Mouse (Mus musculus): ENCODE measurements around the gene Vcl. TPM values are rescaled to one million over a fixed set of nuclear protein-coding genes. Genes with fewer than 3 reads are reported as not detected.

The Vcl gene
- polyA plus RNA-seq, 1 experiment from 2014 or later = 43.8 TPM

DNA sequence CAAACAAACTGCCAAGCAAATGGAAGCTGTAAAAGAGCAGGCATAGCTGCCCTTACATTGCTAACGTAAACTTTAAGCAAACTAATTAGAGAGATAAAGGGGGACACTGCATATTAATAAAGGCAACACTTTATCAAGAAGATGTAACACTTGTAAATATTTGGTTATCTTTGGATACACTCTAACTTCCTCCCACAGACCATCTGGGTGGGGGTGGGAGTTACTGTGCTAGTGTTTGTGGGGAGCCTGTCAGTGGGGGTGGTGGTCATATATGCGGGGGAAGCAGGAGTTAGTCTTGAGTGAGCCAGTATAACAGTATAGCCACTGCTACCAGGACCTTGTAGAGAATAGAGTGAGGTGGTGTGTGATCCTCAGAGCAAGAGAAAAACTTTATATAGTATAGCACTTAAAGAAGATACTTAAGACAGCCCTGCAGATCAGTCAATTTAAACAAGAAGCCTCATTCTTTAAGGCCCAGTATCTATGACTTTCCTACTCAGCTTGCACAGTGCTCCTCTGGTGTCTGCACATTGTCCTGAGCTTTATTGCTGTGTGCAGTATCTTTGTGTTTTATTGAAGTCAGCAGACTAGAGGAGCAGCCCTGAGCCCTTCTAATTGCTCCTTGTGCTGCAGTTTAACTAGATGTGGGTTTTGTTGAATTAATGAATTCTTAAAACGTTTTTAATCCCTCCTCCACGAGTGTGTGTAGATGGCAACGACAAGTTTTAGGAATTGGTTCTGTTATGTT lies 133.7 kb downstream of the Vcl start:
- Histone ChIP-seq H3K27me3 (ENCODE audit: control insufficient read depth, insufficient read depth, low read length) (no peaks in the 10 kb centered on the region), H3K36me3 (replicated peaks; ENCODE audit: control insufficient read depth, insufficient read depth, low read depth, low read length) (no peaks in the 10 kb centered on the region), H3K4me3 (ENCODE audit: low read depth, low read length) (no peak overlapping the region), H3K9me3 (replicated peaks; ENCODE audit: control insufficient read depth, low read length) (no peaks in the 10 kb centered on the region), H3K27ac (replicated peaks; ENCODE audit: low read depth, low read length) (no peak overlapping the region), H3K4me2 (ENCODE audit: low read depth, low read length) (no peak overlapping the region), H3K4me1 (ENCODE audit: control insufficient read depth, insufficient read depth, low read length) (no peaks in the 10 kb centered on the region), H3K9ac (replicated peaks; ENCODE audit: low read length) (no peak overlapping the region)
- 80% methylated on average over 5 of the region's 5 CpGs for WGBS
- ATAC-seq (replicated peaks; ENCODE audit: insufficient number of reproducible peaks, low FRiP score, low TSS enrichment, low read depth) (no peak), DNase-seq (ENCODE audit: low spot score) (no peak)

DNA sequence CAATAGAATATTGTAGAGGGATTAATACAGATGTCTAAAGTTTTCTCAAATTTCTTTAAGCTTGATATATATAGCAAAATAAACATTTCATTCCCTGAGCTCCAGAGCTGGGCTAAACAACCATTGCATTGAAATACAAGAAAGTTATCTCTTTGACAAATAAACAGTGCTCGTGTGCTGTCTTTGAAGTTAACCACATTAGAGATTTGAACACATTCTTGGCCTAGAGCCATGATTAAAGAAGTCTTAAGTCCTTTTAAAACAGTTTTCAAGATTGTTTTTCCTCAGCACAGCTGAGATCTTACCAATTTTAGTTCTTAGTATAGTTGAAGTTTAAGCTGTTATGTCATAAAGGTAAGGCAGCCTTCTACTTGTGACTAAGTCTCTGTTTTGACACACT lies 135.1 kb downstream of the Vcl start:
- H3K4me2 ChIP-seq (ENCODE audit: low read depth, low read length) = no peak overlapping the region
- WGBS = 22% methylated on average over 1 of the region's 1 CpGs
- DNase-seq (ENCODE audit: low spot score) = peak; percentile 28

DNA sequence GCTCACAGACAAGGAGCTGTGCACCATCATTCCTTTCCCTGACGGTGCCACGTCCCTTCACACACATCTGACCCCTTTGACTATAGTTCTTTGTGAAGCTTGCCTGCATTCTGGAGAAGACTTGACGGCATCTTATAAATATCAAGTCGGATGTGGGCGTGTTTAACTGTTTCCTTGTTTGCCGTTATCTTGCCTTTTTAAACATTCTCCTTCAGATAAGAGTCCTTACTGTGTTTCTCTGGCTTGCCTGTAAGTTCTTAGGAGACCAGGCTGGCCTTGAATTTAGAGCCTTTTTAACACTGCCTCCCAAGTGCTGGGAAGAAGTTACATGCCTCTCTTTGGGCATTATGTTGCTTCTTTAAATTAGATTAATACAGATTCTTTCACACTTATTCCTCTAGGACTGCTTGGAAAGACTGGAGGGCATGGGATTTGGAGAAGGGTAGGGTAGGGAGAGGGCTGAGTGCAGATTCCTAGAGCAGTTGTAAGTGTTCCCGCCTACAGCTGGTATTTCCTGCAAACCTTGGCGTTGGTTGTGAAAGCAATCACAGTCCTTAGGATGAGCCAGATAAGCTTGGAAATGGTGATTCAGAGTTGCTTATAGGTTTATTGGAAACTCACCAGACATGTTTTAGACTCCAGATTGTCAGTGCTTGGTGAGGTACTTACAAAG lies 136.4 kb downstream of the Vcl start:
- Histone ChIP-seq H3K36me3 (replicated peaks; ENCODE audit: control insufficient read depth, insufficient read depth, low read depth, low read length) (no peaks in the 10 kb centered on the region), H3K4me2 (ENCODE audit: low read depth, low read length) (no peak overlapping the region), H3K27ac (replicated peaks; ENCODE audit: low read depth, low read length) (no peak overlapping the region), H3K9me3 (replicated peaks; ENCODE audit: control insufficient read depth, low read length) (no peaks in the 10 kb centered on the region), H3K4me3 (ENCODE audit: low read depth, low read length) (no peak overlapping the region), H3K27me3 (ENCODE audit: control insufficient read depth, insufficient read depth, low read length) (no peaks in the 10 kb centered on the region), H3K4me1 (ENCODE audit: control insufficient read depth, insufficient read depth, low read length) (no peaks in the 10 kb centered on the region), H3K9ac (replicated peaks; ENCODE audit: low read length) (no peak overlapping the region)
- ATAC-seq (replicated peaks; ENCODE audit: insufficient number of reproducible peaks, low FRiP score, low TSS enrichment, low read depth) (no peak), DNase-seq (ENCODE audit: low spot score) (no peak)
- 77% methylated on average over 8 of the region's 8 CpGs for WGBS

More for the DNA sequence above, 135.1 kb downstream of the Vcl start:
- H3K9ac ChIP-seq (replicated peaks; ENCODE audit: low read length) = no peak overlapping the region
- H3K9me3 ChIP-seq (replicated peaks; ENCODE audit: control insufficient read depth, low read length) = no peaks in the 10 kb centered on the region
- H3K27ac ChIP-seq (replicated peaks; ENCODE audit: low read depth, low read length) = no peak overlapping the region
- ATAC-seq (replicated peaks; ENCODE audit: insufficient number of reproducible peaks, low FRiP score, low TSS enrichment, low read depth) = no peak
- H3K36me3 ChIP-seq (replicated peaks; ENCODE audit: control insufficient read depth, insufficient read depth, low read depth, low read length) = no peaks in the 10 kb centered on the region
- no peaks in the 10 kb centered on the region for H3K4me1 ChIP-seq (ENCODE audit: control insufficient read depth, insufficient read depth, low read length)
- H3K27me3 ChIP-seq (ENCODE audit: control insufficient read depth, insufficient read depth, low read length) = no peaks in the 10 kb centered on the region
- H3K4me3 ChIP-seq (ENCODE audit: low read depth, low read length) = no peak overlapping the region

DNA sequence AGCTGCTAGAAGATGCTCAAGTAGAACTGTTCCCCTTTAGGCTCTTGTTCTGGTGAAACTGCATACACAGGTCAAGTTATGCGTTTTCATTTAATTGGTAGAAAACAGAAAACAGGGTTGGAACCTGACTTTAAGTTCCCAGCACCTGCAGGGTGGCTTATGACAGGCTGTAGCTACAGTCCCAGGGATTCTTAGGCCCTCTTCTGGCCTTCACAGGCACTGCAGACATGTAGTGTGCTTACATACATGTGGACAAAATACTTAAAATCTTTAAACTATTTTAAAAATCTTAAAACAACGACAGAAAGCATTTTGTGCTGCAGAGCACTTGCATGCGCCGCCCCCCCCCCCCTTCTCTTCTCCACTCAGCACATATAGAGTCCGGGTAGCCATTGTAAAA lies 140.4 kb downstream of the Vcl start:
- H3K4me3 ChIP-seq (ENCODE audit: low read depth, low read length) = no peak overlapping the region
- WGBS = 89% methylated on average over 5 of the region's 5 CpGs
- H3K36me3 ChIP-seq (replicated peaks; ENCODE audit: control insufficient read depth, insufficient read depth, low read depth, low read length) = no peaks in the 10 kb centered on the region
- no peaks in the 10 kb centered on the region for H3K4me1 ChIP-seq (ENCODE audit: control insufficient read depth, insufficient read depth, low read length)
- H3K9me3 ChIP-seq (replicated peaks; ENCODE audit: control insufficient read depth, low read length) = no peaks in the 10 kb centered on the region
- no peak overlapping the region for H3K9ac ChIP-seq (replicated peaks; ENCODE audit: low read length)
- no peaks in the 10 kb centered on the region for H3K27me3 ChIP-seq (ENCODE audit: control insufficient read depth, insufficient read depth, low read length)
- no peak overlapping the region for H3K27ac ChIP-seq (replicated peaks; ENCODE audit: low read depth, low read length)
- no peak overlapping the region for H3K4me2 ChIP-seq (ENCODE audit: low read depth, low read length)
- DNase-seq (ENCODE audit: low spot score) (no peak), ATAC-seq (replicated peaks; ENCODE audit: insufficient number of reproducible peaks, low FRiP score, low TSS enrichment, low read depth) (no peak)

DNA sequence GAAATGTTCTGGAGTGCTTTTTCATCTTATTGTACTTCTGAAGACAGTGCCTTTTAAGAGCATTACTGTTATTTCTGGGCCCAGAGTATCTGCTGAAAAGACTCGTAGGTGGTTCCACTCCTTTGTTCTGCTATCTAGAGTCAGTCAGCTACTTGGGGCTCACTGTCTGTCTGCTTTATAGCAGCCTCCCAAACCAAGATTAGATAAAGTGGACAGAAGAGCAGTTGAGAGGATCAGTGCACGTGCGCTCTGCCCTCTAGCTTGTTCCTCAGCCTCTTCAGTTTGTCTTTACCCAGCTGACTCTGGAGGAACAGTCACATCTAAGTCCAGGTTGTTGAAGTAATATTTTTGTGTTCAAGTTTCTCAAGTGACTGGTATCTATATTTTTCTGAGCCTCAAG lies 144.8 kb downstream of the Vcl start:
- Histone ChIP-seq H3K27me3 (ENCODE audit: control insufficient read depth, insufficient read depth, low read length) (no peaks in the 10 kb centered on the region), H3K36me3 (replicated peaks; ENCODE audit: control insufficient read depth, insufficient read depth, low read depth, low read length) (no peaks in the 10 kb centered on the region), H3K27ac (replicated peaks; ENCODE audit: low read depth, low read length) (no peak overlapping the region), H3K9me3 (replicated peaks; ENCODE audit: control insufficient read depth, low read length) (no peaks in the 10 kb centered on the region), H3K4me2 (ENCODE audit: low read depth, low read length) (no peak overlapping the region), H3K9ac (replicated peaks; ENCODE audit: low read length) (no peak overlapping the region), H3K4me1 (ENCODE audit: control insufficient read depth, insufficient read depth, low read length) (no peaks in the 10 kb centered on the region), H3K4me3 (ENCODE audit: low read depth, low read length) (no peak overlapping the region)
- no peak for ATAC-seq (replicated peaks; ENCODE audit: insufficient number of reproducible peaks, low FRiP score, low TSS enrichment, low read depth)
- WGBS = 74% methylated on average over 3 of the region's 3 CpGs
- DNase-seq (ENCODE audit: low spot score) = no peak

DNA sequence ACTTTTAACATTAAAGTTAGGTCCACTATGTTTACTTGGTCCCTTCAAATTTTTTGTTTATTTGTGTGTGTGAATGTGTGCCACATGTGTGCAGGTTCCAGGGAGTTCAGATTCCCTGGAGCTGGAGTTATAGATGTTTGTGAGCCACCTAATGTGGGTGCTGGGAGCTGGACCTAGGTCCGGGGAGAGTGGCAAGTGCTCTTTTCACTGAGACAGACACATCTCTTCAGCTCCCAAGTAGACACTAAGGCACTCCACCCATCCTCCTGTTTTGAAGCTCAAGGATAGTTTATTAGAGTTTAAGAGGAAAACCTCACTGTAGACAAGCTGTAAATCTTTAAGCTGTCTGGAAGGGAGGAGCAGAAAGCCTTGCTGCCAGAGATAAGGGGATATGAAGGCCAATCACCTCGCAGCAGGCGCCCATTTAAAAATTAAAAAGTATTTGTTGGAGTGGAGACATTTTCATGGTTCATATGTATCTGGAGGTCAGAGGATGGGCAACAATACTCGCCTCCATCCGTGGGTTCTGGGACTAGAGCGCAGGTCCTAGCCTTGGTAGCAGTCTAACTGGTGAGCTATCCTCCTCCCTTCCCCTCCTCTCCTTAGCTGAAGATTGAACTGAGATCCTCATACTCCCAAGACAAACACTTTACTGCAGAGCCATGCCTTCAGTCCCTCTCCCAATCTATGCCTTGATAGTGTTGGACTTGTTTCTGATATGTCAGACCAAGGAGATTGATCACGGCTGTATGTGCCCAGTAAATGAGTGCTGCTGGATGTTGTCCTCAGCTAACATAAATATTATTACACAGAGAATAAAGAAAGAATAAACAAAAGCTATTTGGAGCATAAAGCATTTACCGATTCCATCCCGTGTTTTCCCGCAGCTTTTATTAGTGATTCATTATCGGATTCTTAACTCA lies 145.5 kb downstream of the Vcl start:
- Histone ChIP-seq H3K4me3 (ENCODE audit: low read depth, low read length) (no peak overlapping the region), H3K9ac (replicated peaks; ENCODE audit: low read length) (no peak overlapping the region), H3K4me1 (ENCODE audit: control insufficient read depth, insufficient read depth, low read length) (no peaks in the 10 kb centered on the region), H3K9me3 (replicated peaks; ENCODE audit: control insufficient read depth, low read length) (no peaks in the 10 kb centered on the region), H3K4me2 (ENCODE audit: low read depth, low read length) (no peak overlapping the region; the same call in 1 of the 2 replicates), H3K27ac (replicated peaks; ENCODE audit: low read depth, low read length) (no peak overlapping the region), H3K36me3 (replicated peaks; ENCODE audit: control insufficient read depth, insufficient read depth, low read depth, low read length) (no peaks in the 10 kb centered on the region), H3K27me3 (ENCODE audit: control insufficient read depth, insufficient read depth, low read length) (no peaks in the 10 kb centered on the region)
- WGBS = 59% methylated on average over 11 of the region's 11 CpGs
- DNase-seq (ENCODE audit: low spot score) (no peak), ATAC-seq (replicated peaks; ENCODE audit: insufficient number of reproducible peaks, low FRiP score, low TSS enrichment, low read depth) (no peak)

DNA sequence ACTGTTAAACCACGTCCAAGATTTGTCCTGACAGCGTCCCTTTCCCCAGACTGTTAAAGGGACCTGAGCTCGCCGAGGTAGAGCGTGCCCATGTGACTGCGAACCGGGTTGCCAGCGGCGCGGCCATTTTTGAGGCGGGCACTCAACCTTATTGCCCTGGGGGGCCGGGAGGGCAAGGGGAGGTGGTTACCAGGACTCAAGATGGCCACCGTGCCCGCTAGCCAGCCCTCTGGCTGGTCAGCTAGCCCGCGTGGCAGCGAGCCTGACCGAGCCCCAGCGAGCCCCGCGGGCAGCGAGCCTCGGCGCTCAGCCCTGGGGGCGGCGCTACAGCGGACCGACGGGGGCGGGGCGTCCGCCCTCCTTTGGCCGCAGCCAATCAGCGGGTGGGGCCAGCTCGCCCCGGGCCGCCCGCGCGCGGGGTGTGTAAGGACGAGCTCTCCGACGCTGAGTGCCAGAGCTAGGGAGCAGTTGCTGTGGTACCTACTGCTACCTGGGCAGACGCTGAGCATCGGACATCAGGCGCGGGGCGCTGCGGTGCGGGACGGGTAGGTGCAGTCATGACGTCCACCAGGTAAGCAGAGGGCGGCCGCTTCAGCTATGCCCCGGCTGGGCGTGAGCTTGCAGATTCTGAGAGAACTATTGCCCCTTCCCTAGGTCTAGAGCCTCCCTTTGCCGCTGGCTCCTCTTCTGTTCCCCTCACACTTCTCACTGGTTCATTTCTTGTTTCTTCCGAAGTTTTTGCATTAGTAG lies 146.7 kb downstream of the Vcl start:
- under 1% methylated on average over 59 of the region's 59 CpGs for WGBS
- Histone ChIP-seq H3K27ac (replicated peaks; ENCODE audit: low read depth, low read length) (peak overlapping the region; percentile 72; the same call in 1 of the 2 replicates), H3K9me3 (replicated peaks; ENCODE audit: control insufficient read depth, low read length) (no peaks in the 10 kb centered on the region), H3K27me3 (ENCODE audit: control insufficient read depth, insufficient read depth, low read length) (no peaks in the 10 kb centered on the region), H3K36me3 (replicated peaks; ENCODE audit: control insufficient read depth, insufficient read depth, low read depth, low read length) (no peaks in the 10 kb centered on the region), H3K4me3 (ENCODE audit: low read depth, low read length) (peak overlapping the region; percentile 51), H3K4me1 (ENCODE audit: control insufficient read depth, insufficient read depth, low read length) (no peaks in the 10 kb centered on the region), H3K9ac (replicated peaks; ENCODE audit: low read length) (peak overlapping the region; percentile 83), H3K4me2 (ENCODE audit: low read depth, low read length) (peak overlapping the region; percentile 82)
- DNase-seq (ENCODE audit: low spot score) = peak; percentile 92
- peak; percentile 97 for ATAC-seq (replicated peaks; ENCODE audit: insufficient number of reproducible peaks, low FRiP score, low TSS enrichment, low read depth)
